Mouse (Mus musculus) midbrain, postnatal 0 days (tissue): ENCODE measurements around the gene Olfr814. TPM values are rescaled to one million over a fixed set of nuclear protein-coding genes. Genes with fewer than 3 reads are reported as not detected.

Experiments
- ATAC-seq: fragments of 200-750 bp; cut with Nextera tagmentation; 2 replicates; pipeline ENCODE4 v1.8.0; 2017; ENCODE audit warnings: moderate number of reproducible peaks, mild to moderate bottlenecking, moderate TSS enrichment, moderate library complexity; ENCODE audit not compliant: low FRiP score
- DNase-seq: peaks from one replicate; pipeline ENCODE4 v3.0.0-alpha.2; 2015; ENCODE audit warnings: low spot score
- H3K27ac ChIP-seq: fragments of 300-500 bp; sonication (generic); 2 replicates; pipeline ENCODE4 v1.5.1; 2014; ENCODE audit warnings: low read depth, mild to moderate bottlenecking, low read length, mixed read lengths
- H3K27me3 ChIP-seq: fragments of 300-500 bp; sonication (generic); 2 replicates; pipeline ENCODE4 v1.6.1; 2014; ENCODE audit warnings: low read length, control low read depth, mixed read lengths; ENCODE audit not compliant: insufficient read depth
- H3K36me3 ChIP-seq: fragments of 300-500 bp; sonication (generic); 2 replicates; pipeline ENCODE4 v1.6.1; 2014; ENCODE audit warnings: low read length, control low read depth, mixed read lengths; ENCODE audit not compliant: insufficient read depth
- H3K4me1 ChIP-seq: fragments of 300-500 bp; sonication (generic); 2 replicates; pipeline ENCODE4 v1.6.1; 2014; ENCODE audit warnings: mild to moderate bottlenecking, control low read depth, antibody characterized with exemption, low read length, mixed read lengths; ENCODE audit not compliant: insufficient read depth
- H3K4me2 ChIP-seq: fragments of 300-500 bp; sonication (generic); 2 replicates; pipeline ENCODE4 v1.6.1; 2014; ENCODE audit warnings: low read depth, mild to moderate bottlenecking, low read length, mixed read lengths; ENCODE audit not compliant: poor library complexity, severe bottlenecking
- H3K4me3 ChIP-seq: fragments of 300-500 bp; sonication (generic); 2 replicates; pipeline ENCODE4 v1.5.1; 2014; ENCODE audit warnings: low read depth, mild to moderate bottlenecking, low read length, moderate library complexity
- H3K9ac ChIP-seq: fragments of 300-500 bp; sonication (generic); replicated peaks from 2 replicates; pipeline ENCODE4 v1.6.1; 2014; ENCODE audit warnings: mild to moderate bottlenecking, low read length, moderate library complexity, mixed read lengths; ENCODE audit not compliant: poor library complexity, severe bottlenecking
- H3K9me3 ChIP-seq: fragments of 300-500 bp; sonication (generic); 2 replicates; pipeline ENCODE4 v1.6.1; 2016; ENCODE audit warnings: low read length, control low read depth
- CTCF ChIP-seq: IDR thresholded peaks from 2 replicates; pipeline ENCODE4 v1.5.1; 2016; ENCODE audit warnings: antibody characterized with exemption, mild to moderate bottlenecking
- WGBS: fragments of 180-500 bp; shearing (Covaris S2); extraction: QIAGEN DNeasy Blood & Tissue Kit; methylation state at CpG from one replicate; pipeline ENCODE4 v1.1.7; 2014; 5-methylcytosine and 5-hydroxymethylcytosine counted together
- polyA plus RNA-seq: library from polyadenylated mRNA; unstranded; fragments of >200 nt; fragmentation: Nextera tagmentation; extraction: Ambion mirVana; gene quantifications from 2 replicates; pipeline ENCODE4 v1.2.1, GENCODE M21; 2015
- total RNA-seq: library from RNA; depleted of rRNA; stranded (reverse); fragments of >200 nt; gene quantifications from 2 replicates; pipeline ENCODE4 v1.2.3, GENCODE M21; 2014; rRNA removed

The Olfr814 gene
- total and polyA plus RNA-seq, 2 experiments from 2014 or later = not detected

DNA sequence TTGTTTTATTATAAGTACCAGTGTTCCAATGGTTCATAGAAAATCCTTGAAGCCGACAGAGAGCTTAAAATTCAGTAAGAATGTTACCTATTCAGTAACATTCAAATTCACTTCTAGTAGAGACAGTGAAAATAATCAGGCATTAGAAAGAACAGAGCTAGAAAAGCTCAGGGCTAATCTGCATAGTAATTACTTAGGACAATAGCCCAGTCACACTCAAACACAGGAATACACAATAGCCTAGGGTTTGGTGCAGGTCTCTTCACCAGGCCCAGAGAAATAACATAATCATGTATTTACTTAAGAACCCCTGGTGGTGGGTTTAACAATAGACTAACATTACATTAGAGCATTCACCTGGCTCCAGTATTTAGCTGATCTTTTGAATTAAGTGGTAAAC lies 32.3 kb downstream of the Olfr814 start:
- no peaks in the 10 kb centered on the region for H3K36me3 ChIP-seq
- DNase-seq = no peak
- no peak overlapping the region for H3K9ac ChIP-seq
- no peaks in the 10 kb centered on the region for H3K9me3 ChIP-seq
- no peaks in the 10 kb centered on the region for H3K27me3 ChIP-seq
- no peaks in the 10 kb centered on the region for H3K4me1 ChIP-seq
- no peak overlapping the region for H3K27ac ChIP-seq
- ATAC-seq = no peak
- H3K4me2 ChIP-seq = no peak overlapping the region
- H3K4me3 ChIP-seq = no peak overlapping the region
- 45% methylated on average over 1 of the region's 1 CpGs for WGBS
- no peak for TF ChIP-seq CTCF

DNA sequence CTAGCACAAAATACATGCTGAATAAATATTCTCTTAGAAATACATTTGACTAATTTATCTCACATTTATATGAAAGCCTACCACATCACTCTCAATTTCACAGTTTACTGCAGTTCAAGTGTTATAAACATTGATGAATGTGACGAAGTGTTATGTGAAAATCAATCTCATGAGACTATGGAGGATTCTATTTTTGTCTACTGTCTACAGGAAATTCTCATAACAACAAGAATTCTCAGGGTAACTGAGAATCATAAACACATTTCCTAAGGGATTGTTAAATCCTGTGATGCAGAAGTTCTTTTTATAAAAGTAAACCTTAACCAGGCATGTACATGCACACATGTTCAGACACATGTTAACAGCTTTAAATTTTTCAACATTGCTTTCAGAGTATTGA lies 33.7 kb downstream of the Olfr814 start, which contains the start of gene Olfr812:
Olfr812 (minus strand) TSS at position 101 of the 400 bp plus-strand sequence.
- no peak for ATAC-seq
- WGBS = 74% methylated on average over 1 of the region's 1 CpGs
- Histone ChIP-seq H3K4me1 (no peaks in the 10 kb centered on the region), H3K9ac (no peak within 1 kb of the TSS), H3K36me3 (no peaks in the 10 kb centered on the region), H3K4me3 (no peak within 1 kb of the TSS), H3K9me3 (no peaks in the 10 kb centered on the region), H3K4me2 (no peak within 1 kb of the TSS), H3K27me3 (no peaks in the 10 kb centered on the region), H3K27ac (no peak within 1 kb of the TSS)
- TF ChIP-seq CTCF = no peak
- no peak for DNase-seq

Other genes starting within 250 kb of the Olfr814 start
- not detected in 2 replicates for gene Olfr799, start 242.4 kb downstream of the Olfr814 start, total RNA-seq
- gene Olfr799, start 242.4 kb downstream of the Olfr814 start, polyA plus RNA-seq = not detected in 2 replicates
- gene Olfr800, start 222.2 kb downstream of the Olfr814 start, total RNA-seq = not detected in 2 replicates
- gene Olfr800, start 222.2 kb downstream of the Olfr814 start, polyA plus RNA-seq = not detected in 2 replicates
- gene Olfr801, start 206.0 kb downstream of the Olfr814 start, total RNA-seq = not detected in 2 replicates
- not detected in 2 replicates for gene Olfr801, start 206.0 kb downstream of the Olfr814 start, polyA plus RNA-seq
- not detected in 2 replicates for gene Olfr802, start 191.7 kb downstream of the Olfr814 start, total RNA-seq
- 0.04 and 0.11 TPM in 2 replicates for gene Olfr802, start 191.7 kb downstream of the Olfr814 start, polyA plus RNA-seq
- not detected in 2 replicates for gene Olfr803, start 185.6 kb downstream of the Olfr814 start, total RNA-seq
- gene Olfr803, start 185.6 kb downstream of the Olfr814 start, polyA plus RNA-seq = not detected in 2 replicates
- gene Olfr804, start 176.6 kb downstream of the Olfr814 start, total RNA-seq = not detected in 2 replicates
- gene Olfr804, start 176.6 kb downstream of the Olfr814 start, polyA plus RNA-seq = not detected in 2 replicates
- not detected in 2 replicates for gene Olfr805, start 150.5 kb downstream of the Olfr814 start, total RNA-seq
- not detected in 2 replicates for gene Olfr805, start 150.5 kb downstream of the Olfr814 start, polyA plus RNA-seq
- not detected in 2 replicates for gene Olfr806, start 137.9 kb downstream of the Olfr814 start, total RNA-seq
- gene Olfr806, start 137.9 kb downstream of the Olfr814 start, polyA plus RNA-seq = not detected in 2 replicates
- gene Olfr807, start 122.1 kb downstream of the Olfr814 start, total RNA-seq = not detected in 2 replicates
- not detected in 2 replicates for gene Olfr807, start 122.1 kb downstream of the Olfr814 start, polyA plus RNA-seq
- not detected in 2 replicates for gene Olfr808, start 114.4 kb downstream of the Olfr814 start, total RNA-seq
- gene Olfr808, start 114.4 kb downstream of the Olfr814 start, polyA plus RNA-seq = not detected in 2 replicates
- not detected in 2 replicates for gene Olfr809, start 105.2 kb downstream of the Olfr814 start, total RNA-seq
- gene Olfr809, start 105.2 kb downstream of the Olfr814 start, polyA plus RNA-seq = not detected in 2 replicates
- not detected in 2 replicates for gene Olfr810, start 84.9 kb downstream of the Olfr814 start, total RNA-seq
- not detected in 2 replicates for gene Olfr810, start 84.9 kb downstream of the Olfr814 start, polyA plus RNA-seq
- not detected in 2 replicates for gene Olfr811, start 75.5 kb downstream of the Olfr814 start, total RNA-seq
- gene Olfr811, start 75.5 kb downstream of the Olfr814 start, polyA plus RNA-seq = not detected in 2 replicates
- gene Olfr812, start 33.8 kb downstream of the Olfr814 start, total RNA-seq = not detected in 2 replicates
- not detected in 2 replicates for gene Olfr812, start 33.8 kb downstream of the Olfr814 start, polyA plus RNA-seq
- not detected in 2 replicates for gene Olfr813, start 24.5 kb downstream of the Olfr814 start, total RNA-seq
- gene Olfr813, start 24.5 kb downstream of the Olfr814 start, polyA plus RNA-seq = not detected in 2 replicates
- gene Olfr815, start 26.0 kb upstream of the Olfr814 start, total RNA-seq = not detected in 2 replicates
- not detected in 2 replicates for gene Olfr815, start 26.0 kb upstream of the Olfr814 start, polyA plus RNA-seq
- gene Olfr816, start 35.7 kb upstream of the Olfr814 start, total RNA-seq = not detected in 2 replicates
- gene Olfr816, start 35.7 kb upstream of the Olfr814 start, polyA plus RNA-seq = not detected in 2 replicates
- not detected in 2 replicates for gene Olfr818, start 69.2 kb upstream of the Olfr814 start, total RNA-seq
- not detected in 2 replicates for gene Olfr818, start 69.2 kb upstream of the Olfr814 start, polyA plus RNA-seq
- not detected in 2 replicates for gene Olfr819, start 87.4 kb upstream of the Olfr814 start, total RNA-seq
- not detected in 2 replicates for gene Olfr819, start 87.4 kb upstream of the Olfr814 start, polyA plus RNA-seq
- gene Olfr247, start 96.3 kb upstream of the Olfr814 start, total RNA-seq = not detected in 2 replicates
- gene Olfr247, start 96.3 kb upstream of the Olfr814 start, polyA plus RNA-seq = not detected in 2 replicates
- gene Gm10310, start 105.2 kb upstream of the Olfr814 start, total RNA-seq = not detected in 2 replicates
- not detected in 2 replicates for gene Gm10310, start 105.2 kb upstream of the Olfr814 start, polyA plus RNA-seq
- gene Olfr820, start 132.8 kb upstream of the Olfr814 start, total RNA-seq = not detected in 2 replicates
- not detected in 2 replicates for gene Olfr820, start 132.8 kb upstream of the Olfr814 start, polyA plus RNA-seq
- gene Olfr821, start 150.5 kb upstream of the Olfr814 start, total RNA-seq = not detected in 2 replicates
- not detected in 2 replicates for gene Olfr821, start 150.5 kb upstream of the Olfr814 start, polyA plus RNA-seq
- not detected in 2 replicates for gene Olfr822, start 191.4 kb upstream of the Olfr814 start, total RNA-seq
- not detected in 2 replicates for gene Olfr822, start 191.4 kb upstream of the Olfr814 start, polyA plus RNA-seq
- not detected in 2 replicates for gene Olfr823, start 235.5 kb upstream of the Olfr814 start, total RNA-seq
- not detected in 2 replicates for gene Olfr823, start 235.5 kb upstream of the Olfr814 start, polyA plus RNA-seq